ENCODE assay signal across 17 mouse cellular contexts in the genomic region with DNA sequence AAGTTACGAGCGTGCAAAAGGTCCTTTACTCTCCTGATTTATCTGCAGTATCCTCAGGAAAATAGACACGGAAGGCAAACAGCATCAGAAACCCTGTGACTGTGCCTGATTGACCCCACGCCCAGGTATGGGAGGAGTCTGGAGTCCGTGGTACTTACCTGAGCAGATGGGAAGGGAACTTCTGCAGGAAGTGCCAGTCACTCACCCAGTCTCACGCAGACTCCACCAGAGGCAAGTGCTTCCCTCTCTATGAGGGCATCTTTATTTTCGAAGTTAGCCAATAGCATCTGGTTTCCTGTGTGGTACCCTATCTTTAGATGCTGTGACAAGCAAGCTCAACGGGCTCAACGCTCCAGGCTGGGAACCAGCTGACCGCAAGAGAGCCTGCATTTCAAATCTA. TPM values are rescaled to one million over a fixed set of nuclear protein-coding genes. Genes with fewer than 3 reads are reported as not detected.
DNase-seq lines count a peak whose midpoint lies in the region; ATAC-seq and TF ChIP-seq lines count a peak whose summit lies in the region.
"Had no signal": no experiment of that assay in that cellular context is flagged by ENCODE, and none has a peak within 500 bp of the region (broad histone marks: within the 10 kb centered on the region; RNA-seq: fewer than 3 reads in every experiment).

No protein-coding gene starts in this region.

- H3K27me3 ChIP-seq in midbrain, embryonic 11.5 days (ENCODE audit: control insufficient read depth, insufficient read depth, low read length), result no peaks in the 10 kb centered on the region
- H3K27me3 ChIP-seq in midbrain, embryonic 13.5 days, result no peaks in the 10 kb centered on the region
- no peaks in the 10 kb centered on the region for H3K27me3 ChIP-seq in liver, postnatal 0 days (ENCODE audit: insufficient read depth, low read length)

- H3K9me3 ChIP-seq in midbrain, embryonic 11.5 days (ENCODE audit: control insufficient read depth, low read length), result no peaks in the 10 kb centered on the region
- no peaks in the 10 kb centered on the region for H3K9me3 ChIP-seq in midbrain, embryonic 13.5 days
- no peaks in the 10 kb centered on the region for H3K9me3 ChIP-seq in liver, postnatal 0 days (ENCODE audit: low read length)
- H3K9me3 ChIP-seq: forebrain, embryonic 10.5 days; limb, embryonic 10.5 days had no signal

- WGBS in midbrain, embryonic 11.5 days, result 71% methylated on average over 10 of the region's 10 CpGs
- WGBS in midbrain, embryonic 13.5 days, result 73% methylated on average over 10 of the region's 10 CpGs
- WGBS in liver, postnatal 0 days (ENCODE audit: insufficient replicate concordance), result 21% methylated on average over 10 of the region's 10 CpGs

- DNase-seq in frontal cortex, postnatal 10 days (ENCODE audit: low spot score in 2 of 2), result peak; percentile 16 to 27
- no peak for DNase-seq in frontal cortex, adult 2 months (ENCODE audit: extremely low spot score in 1 of 2, low spot score in 1 of 2)
- peak; percentile 17 for DNase-seq in midbrain, embryonic 11.5 days (ENCODE audit: low spot score, missing footprints)
- DNase-seq in liver, postnatal 0 days, result no peak
- DNase-seq in gastrocnemius, adult 2 months, result no peak
- no peak for DNase-seq in ovary, postnatal 10 days (ENCODE audit: low spot score)
- DNase-seq in urinary bladder, postnatal 14 days (ENCODE audit: low spot score), result no peak
- DNase-seq: kidney, adult 8-10 months; retina, postnatal 1 day had no signal

- no peak overlapping the region for H3K9ac ChIP-seq in midbrain, embryonic 11.5 days (ENCODE audit: low read length)
- no peak overlapping the region for H3K9ac ChIP-seq in midbrain, embryonic 13.5 days (replicated peaks)
- H3K9ac ChIP-seq in liver, postnatal 0 days (replicated peaks), result no peak overlapping the region

- H3K4me1 ChIP-seq in midbrain, embryonic 11.5 days (ENCODE audit: control insufficient read depth, insufficient read depth, low read length), result no peaks in the 10 kb centered on the region
- H3K4me1 ChIP-seq in midbrain, embryonic 13.5 days (replicated peaks), result no peaks in the 10 kb centered on the region
- peaks cover 3% of the 10 kb centered on the region; the same call in 1 of the 2 replicates for H3K4me1 ChIP-seq in liver, postnatal 0 days (ENCODE audit: insufficient read depth)

- H3K4me2 ChIP-seq in midbrain, embryonic 11.5 days, result no peak overlapping the region
- H3K4me2 ChIP-seq in midbrain, embryonic 13.5 days (replicated peaks), result no peak overlapping the region
- 0 out of 2 replicates have a peak overlapping the region, but pooled peaks have one; percentile 27 for H3K4me2 ChIP-seq in liver, postnatal 0 days (ENCODE audit: low read depth, low read length)

- TF ChIP-seq CTCF in liver, postnatal 0 days (IDR thresholded peaks at IDR 0.05; ENCODE audit: low read depth), result no peak
- TF ChIP-seq CTCF in gastrocnemius, adult 2 months (IDR thresholded peaks at IDR 0.05), result no peak

- intact Hi-C loops in gastrocnemius, adult 2 months (cut with DNase I), result no loop called here

- H3K27ac ChIP-seq in midbrain, embryonic 11.5 days (ENCODE audit: low read depth, low read length), result no peak overlapping the region
- no peak overlapping the region for H3K27ac ChIP-seq in midbrain, embryonic 13.5 days
- no peak overlapping the region for H3K27ac ChIP-seq in liver, postnatal 0 days (ENCODE audit: low read depth)
- no peak overlapping the region for H3K27ac ChIP-seq in gastrocnemius, adult 2 months
- H3K27ac ChIP-seq: forebrain, embryonic 10.5 days; limb, embryonic 10.5 days had no signal

- no peaks in the 10 kb centered on the region for H3K36me3 ChIP-seq in midbrain, embryonic 11.5 days (ENCODE audit: control insufficient read depth, insufficient read depth, low read length)
- no peaks in the 10 kb centered on the region for H3K36me3 ChIP-seq in midbrain, embryonic 13.5 days
- H3K36me3 ChIP-seq in liver, postnatal 0 days (replicated peaks; ENCODE audit: insufficient read depth, low read length), result no peaks in the 10 kb centered on the region
- H3K36me3 ChIP-seq: forebrain, embryonic 10.5 days; limb, embryonic 10.5 days had no signal

- no peak overlapping the region for H3K4me3 ChIP-seq in midbrain, embryonic 11.5 days (ENCODE audit: low read depth, low read length)
- no peak overlapping the region for H3K4me3 ChIP-seq in midbrain, embryonic 13.5 days (replicated peaks)
- no peak overlapping the region for H3K4me3 ChIP-seq in liver, postnatal 0 days (ENCODE audit: low read depth, low read length)
- no peak overlapping the region for H3K4me3 ChIP-seq in gastrocnemius, adult 2 months
- H3K4me3 ChIP-seq: forebrain, embryonic 10.5 days; limb, embryonic 10.5 days had no signal

- TF ChIP-seq EP300 in liver, postnatal 0 days (IDR thresholded peaks at IDR 0.05; ENCODE audit: low read depth), result no peak

- no peak for ATAC-seq in midbrain, embryonic 11.5 days (ENCODE audit: low FRiP score)
- no peak for ATAC-seq in midbrain, embryonic 13.5 days
- ATAC-seq in liver, postnatal 0 days, result peak; percentile 23; the same call in 1 of the 2 replicates
- ATAC-seq: lung, postnatal 0 days had no signal

RNA-seq across cellular contexts. Expression of a gene that starts 1.6 kb away (rescaled TPM):
- 25.2 and 37.6 TPM in 2 replicates for polyA plus RNA-seq in frontal cortex, adult 2 months (2012; rRNA removed)
- 2.9 and 4.3 TPM in 2 replicates for polyA plus RNA-seq in midbrain, embryonic 11.5 days (2014; fragmentation: Nextera tagmentation; extraction: Ambion mirVana)
- polyA plus RNA-seq in midbrain, embryonic 13.5 days (2015; fragmentation: Nextera tagmentation; extraction: Ambion mirVana), result 6.1 and 6.6 TPM in 2 replicates
- 1.8 and 2.2 TPM in 2 replicates for polyA plus RNA-seq in liver, postnatal 0 days (2015; fragmentation: Nextera tagmentation; extraction: Ambion mirVana)
- under 1 TPM; 0.15 to 0.20 TPM for total RNA-seq in gastrocnemius, adult 2 months (2021)
- total RNA-seq: MEL had no signal

RNA-seq across cellular contexts. Expression of a gene that starts 23.9 kb away (rescaled TPM):
- 0.08 TPM in 1 of 2 replicates, not detected in the other for polyA plus RNA-seq in frontal cortex, adult 2 months (2012; rRNA removed)
- not detected in 2 replicates for polyA plus RNA-seq in midbrain, embryonic 11.5 days (2014; fragmentation: Nextera tagmentation; extraction: Ambion mirVana)
- not detected in 2 replicates for polyA plus RNA-seq in midbrain, embryonic 13.5 days (2015; fragmentation: Nextera tagmentation; extraction: Ambion mirVana)
- not detected in 2 replicates for polyA plus RNA-seq in liver, postnatal 0 days (2015; fragmentation: Nextera tagmentation; extraction: Ambion mirVana)
- not detected for total RNA-seq in gastrocnemius, adult 2 months (2021)
- total RNA-seq: heart, postnatal 25 days; MEL had no signal
- polyA plus RNA-seq: forebrain, embryonic 10.5 days; gonadal fat pad, adult 2 months; limb, embryonic 10.5 days; urinary bladder, adult 2 months had no signal

RNA-seq across cellular contexts. Expression of a gene that starts 42.1 kb away (rescaled TPM):
- 22.2 and 23.2 TPM in 2 replicates for polyA plus RNA-seq in frontal cortex, adult 2 months (2012; rRNA removed)
- 33.9 and 36.7 TPM in 2 replicates for polyA plus RNA-seq in midbrain, embryonic 11.5 days (2014; fragmentation: Nextera tagmentation; extraction: Ambion mirVana)
- polyA plus RNA-seq in midbrain, embryonic 13.5 days (2015; fragmentation: Nextera tagmentation; extraction: Ambion mirVana), result 37.2 and 39.2 TPM in 2 replicates
- 44.8 and 48.9 TPM in 2 replicates for polyA plus RNA-seq in liver, postnatal 0 days (2015; fragmentation: Nextera tagmentation; extraction: Ambion mirVana)
- 10 to 100 TPM; 10.4 to 12.1 TPM for total RNA-seq in gastrocnemius, adult 2 months (2021)

RNA-seq across cellular contexts. Expression of a gene that starts 44.6 kb away (rescaled TPM):
- 0.04 TPM in 2 replicates for polyA plus RNA-seq in frontal cortex, adult 2 months (2012; rRNA removed)
- polyA plus RNA-seq in midbrain, embryonic 11.5 days (2014; fragmentation: Nextera tagmentation; extraction: Ambion mirVana), result not detected in 2 replicates
- 0.03 TPM in 1 of 2 replicates, not detected in the other for polyA plus RNA-seq in midbrain, embryonic 13.5 days (2015; fragmentation: Nextera tagmentation; extraction: Ambion mirVana)
- polyA plus RNA-seq in liver, postnatal 0 days (2015; fragmentation: Nextera tagmentation; extraction: Ambion mirVana), result 0.13 TPM in 2 replicates
- 100 to 1,000 TPM in 1 of 2 experiments, 10 to 100 TPM in 1; 70.1 to 116 TPM for total RNA-seq in gastrocnemius, adult 2 months (2021)
- total RNA-seq: MEL had no signal
- polyA plus RNA-seq: forebrain, embryonic 10.5 days had no signal

RNA-seq across cellular contexts. Expression of a gene that starts 59.4 kb away (rescaled TPM):
- polyA plus RNA-seq in frontal cortex, adult 2 months (2012; rRNA removed), result 932 and 941 TPM in 2 replicates
- polyA plus RNA-seq in midbrain, embryonic 11.5 days (2014; fragmentation: Nextera tagmentation; extraction: Ambion mirVana), result 1,378 and 1,482 TPM in 2 replicates
- polyA plus RNA-seq in midbrain, embryonic 13.5 days (2015; fragmentation: Nextera tagmentation; extraction: Ambion mirVana), result 935 and 992 TPM in 2 replicates
- polyA plus RNA-seq in liver, postnatal 0 days (2015; fragmentation: Nextera tagmentation; extraction: Ambion mirVana), result 681 and 692 TPM in 2 replicates
- 100 to 1,000 TPM; 395 to 503 TPM for total RNA-seq in gastrocnemius, adult 2 months (2021)

Comparison
In these comparisons a context has a peak if more than half of its experiments do, and no peak if none do; other contexts are left out.
1. DNase-seq: peak in frontal cortex, postnatal 10 days (2 of 2) and midbrain, embryonic 11.5 days (single experiment); none in frontal cortex, adult 2 months (0 of 2), liver, postnatal 0 days (single experiment), gastrocnemius, adult 2 months (single experiment), ovary, postnatal 10 days (single experiment) and urinary bladder, postnatal 14 days (single experiment).